Mouse (Mus musculus): ENCODE measurements around the gene Slc1a3.
"Not testable (repeated sequence)": the region's sequence is repeated elsewhere in the genome, so short reads cannot be mapped to it uniquely, and the experiment has no call there.

Gene Slc1a3

GRCm38 (mm10) chr15:8706613-8707012 is 4.0 kb downstream of the Slc1a3 start:
- no peak for DNase-seq (ENCODE audit: low spot score in 2 of 2)

DNA sequence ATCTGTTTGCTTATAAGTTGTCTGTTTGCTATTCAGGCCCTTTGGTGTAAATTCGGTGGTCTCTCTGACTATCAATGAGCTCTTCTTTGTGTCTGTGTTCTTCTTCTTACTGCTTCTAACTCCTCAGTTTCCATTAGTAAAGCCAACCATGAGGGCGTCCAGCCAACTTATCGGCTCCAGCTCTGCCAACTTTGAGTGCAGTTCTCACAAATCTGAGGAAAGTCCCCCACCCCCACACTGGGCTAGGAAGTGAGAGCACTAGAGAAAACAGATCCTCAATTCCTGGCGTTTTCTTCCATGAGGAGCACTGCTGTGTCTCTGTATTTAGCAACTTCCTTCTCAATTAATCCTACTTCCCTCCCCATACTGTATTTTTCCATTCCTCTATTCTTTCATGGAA is 4.4 kb downstream of the Slc1a3 start:
- DNase-seq (ENCODE audit: low spot score in 2 of 2): no peak

DNA sequence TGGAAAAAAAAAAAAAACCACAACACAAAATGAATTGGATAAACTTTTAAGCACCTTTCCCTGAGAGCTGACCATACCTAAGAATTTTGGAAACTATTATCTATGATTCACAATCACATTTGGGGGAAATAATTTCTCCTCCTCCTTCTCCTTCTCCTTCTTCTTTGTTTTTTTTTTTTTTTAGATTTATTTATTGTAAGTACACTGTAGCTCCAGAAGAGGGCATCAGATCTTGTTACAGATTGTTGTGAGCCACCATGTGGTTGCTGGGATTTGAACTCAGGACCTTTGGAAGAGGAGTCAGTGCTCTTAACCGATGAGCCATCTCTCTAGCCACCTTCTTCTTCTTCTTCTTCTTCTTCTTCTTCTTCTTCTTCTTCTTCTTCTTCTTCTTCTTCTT is 5.0 kb downstream of the Slc1a3 start:
- not testable (repeated sequence) for DNase-seq (ENCODE audit: low spot score in 2 of 2)

DNA sequence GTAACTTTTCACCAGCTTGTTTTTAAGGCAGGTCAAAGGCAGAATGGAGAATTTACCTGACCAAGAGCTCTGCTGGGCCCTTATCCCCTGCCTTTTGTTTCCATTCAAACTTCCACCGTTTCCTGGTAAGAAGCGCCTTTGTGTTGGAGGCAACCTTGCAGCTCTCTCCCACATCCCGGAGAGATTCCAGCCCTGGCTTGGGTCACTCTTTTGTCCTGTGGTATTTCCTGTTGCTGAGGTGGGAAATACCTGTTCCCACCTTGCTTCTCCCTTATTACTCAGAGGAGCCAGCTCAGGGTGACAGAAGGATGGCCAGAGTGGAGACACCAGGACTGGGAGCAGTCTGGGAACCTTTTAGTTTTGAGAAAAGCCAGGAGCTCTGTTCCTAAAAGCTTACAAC is 12.6 kb downstream of the Slc1a3 start:
- DNase-seq (ENCODE audit: low spot score in 2 of 2): no peak

DNA sequence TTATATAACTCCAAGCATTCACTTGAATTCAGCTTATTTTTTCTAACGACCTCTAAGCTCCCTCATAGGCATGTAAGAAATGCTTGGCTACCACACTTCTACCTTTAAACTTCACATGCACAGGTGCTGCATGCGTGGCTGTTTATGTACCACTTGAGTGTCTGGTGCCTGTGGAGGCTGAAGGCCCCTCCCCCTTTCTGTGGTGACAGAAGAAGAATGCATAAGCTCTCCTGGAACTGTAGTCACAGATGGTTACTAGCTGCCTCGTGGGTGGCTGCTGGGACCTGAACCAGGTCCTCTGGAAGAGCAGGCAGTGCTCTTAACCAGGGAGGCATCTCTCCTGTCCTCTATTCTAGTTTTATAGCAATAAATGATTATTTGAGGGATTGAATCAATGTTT is 13.1 kb downstream of the Slc1a3 start:
- no peak for DNase-seq (ENCODE audit: low spot score in 2 of 2)

DNA sequence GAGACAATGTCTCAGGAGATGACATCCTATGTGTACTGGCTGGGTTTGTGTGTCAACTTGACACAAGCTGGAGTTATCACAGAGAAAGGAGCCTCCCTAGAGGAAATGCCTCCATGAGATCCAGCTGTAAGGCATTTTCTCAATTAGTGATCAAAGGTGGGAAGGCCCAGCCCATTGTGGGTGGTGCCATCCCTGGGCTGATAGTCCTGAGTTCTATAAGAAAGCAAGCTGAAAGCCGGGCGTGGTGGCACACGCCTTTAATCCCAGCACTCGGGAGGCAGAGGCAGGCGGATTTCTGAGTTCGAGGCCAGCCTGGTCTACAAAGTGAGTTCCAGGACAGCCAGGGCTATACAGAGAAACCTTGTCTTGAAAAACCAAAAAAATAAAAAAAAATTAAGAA is 20.4 kb downstream of the Slc1a3 start:
- not testable (repeated sequence) for DNase-seq (ENCODE audit: low spot score in 2 of 2)

DNA sequence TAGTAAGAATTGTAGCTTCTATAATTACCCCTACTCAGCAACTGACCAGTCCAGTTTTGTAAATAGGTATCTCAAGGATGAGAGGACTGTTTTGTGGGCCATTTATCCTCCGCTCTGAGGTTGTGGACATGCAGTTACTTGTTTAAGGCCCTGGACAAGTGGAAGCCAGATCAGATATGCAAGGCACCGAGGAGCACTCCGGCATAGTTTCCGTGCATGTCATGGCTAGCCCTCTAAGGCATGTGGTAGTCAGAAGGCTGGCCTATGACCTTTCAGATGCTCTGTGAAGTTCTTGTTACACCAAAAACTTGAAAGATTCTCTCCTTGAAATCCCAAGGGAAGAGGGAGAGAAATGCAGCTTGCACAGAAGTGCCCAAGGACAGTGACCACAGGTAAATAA is 23.7 kb downstream of the Slc1a3 start:
- no peak for DNase-seq (ENCODE audit: low spot score in 2 of 2)

DNA sequence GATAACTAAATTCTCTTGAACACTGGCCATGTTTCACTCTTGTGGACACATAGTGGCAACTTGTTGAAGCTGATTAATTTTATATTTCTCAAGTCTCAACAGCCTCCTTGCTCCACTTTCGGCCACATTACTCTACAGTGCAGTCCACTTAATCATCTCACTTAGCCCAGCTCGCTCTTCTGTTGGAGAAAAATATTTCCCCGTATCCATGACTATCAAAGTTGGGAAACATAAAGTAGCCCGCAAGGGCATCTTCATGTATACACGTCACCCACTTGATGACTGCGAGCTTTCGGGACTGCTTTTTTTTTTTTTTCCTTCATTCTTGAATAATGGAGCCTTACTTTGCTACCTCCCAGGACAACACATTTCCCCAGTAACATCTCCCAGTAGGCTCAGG is 25.1 kb downstream of the Slc1a3 start:
- DNase-seq (ENCODE audit: low spot score in 2 of 2): no peak

GRCm38 (mm10) chr15:8684263-8684662 is 26.3 kb downstream of the Slc1a3 start:
- DNase-seq (ENCODE audit: low spot score in 2 of 2): no peak

DNA sequence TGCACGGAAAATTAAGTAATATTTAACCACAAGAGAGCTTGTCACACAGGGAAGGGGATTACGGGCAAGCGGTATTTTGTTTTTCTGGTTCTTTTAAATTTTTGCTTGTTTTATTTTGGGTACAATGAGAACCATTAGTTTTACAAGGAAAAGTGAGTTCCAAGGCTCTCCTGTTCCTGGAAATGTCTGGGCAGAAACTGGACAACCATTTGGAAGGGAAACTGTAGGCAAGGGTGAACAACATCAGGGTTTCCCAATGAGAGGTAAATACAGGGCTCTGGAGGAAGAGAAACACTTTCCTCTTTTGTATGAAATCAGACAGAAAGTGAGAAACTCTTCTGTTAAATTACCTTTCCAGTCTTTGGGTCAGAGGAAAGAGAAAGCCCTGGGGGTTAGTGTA is 27.7 kb downstream of the Slc1a3 start:
- DNase-seq (ENCODE audit: low spot score in 2 of 2): no peak

DNA sequence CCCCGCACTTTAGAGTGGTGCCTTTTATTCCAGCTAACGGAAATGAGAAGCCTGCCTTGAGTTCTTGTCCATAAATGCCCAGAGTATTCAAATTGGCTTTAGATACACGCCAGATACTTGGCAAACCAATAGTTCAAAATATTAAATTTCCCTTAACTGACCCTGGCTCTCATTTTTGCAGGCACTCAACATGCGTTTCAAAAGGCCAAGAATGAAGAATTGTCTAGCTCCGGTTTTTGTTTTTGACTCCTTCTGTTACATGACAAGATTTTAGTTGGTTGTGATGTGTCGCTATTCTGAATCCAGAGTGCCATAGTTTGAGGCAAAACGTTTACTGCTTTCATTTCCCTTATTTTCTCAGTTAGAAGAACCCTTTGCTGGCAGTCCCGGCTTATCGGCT is 28.1 kb downstream of the Slc1a3 start:
- no peak for DNase-seq (ENCODE audit: low spot score in 2 of 2)

GRCm38 (mm10) chr15:8681971-8682370 is 28.6 kb downstream of the Slc1a3 start:
- DNase-seq (ENCODE audit: low spot score in 2 of 2): no peak

- no peak for DNase-seq (ENCODE audit: low spot score in 2 of 2)
These were observed 29.6 kb downstream of the Slc1a3 start for GRCm38 (mm10) chr15:8681009-8681408.

GRCm38 (mm10) chr15:8676959-8677358 is 33.6 kb downstream of the Slc1a3 start:
- no peak for DNase-seq (ENCODE audit: low spot score in 2 of 2)

- DNase-seq (ENCODE audit: low spot score in 2 of 2): no peak
These were observed 34.3 kb downstream of the Slc1a3 start for GRCm38 (mm10) chr15:8676211-8676691.

- DNase-seq (ENCODE audit: low spot score in 2 of 2): no peak
These were observed 34.9 kb downstream of the Slc1a3 start for GRCm38 (mm10) chr15:8675616-8676015.

DNA sequence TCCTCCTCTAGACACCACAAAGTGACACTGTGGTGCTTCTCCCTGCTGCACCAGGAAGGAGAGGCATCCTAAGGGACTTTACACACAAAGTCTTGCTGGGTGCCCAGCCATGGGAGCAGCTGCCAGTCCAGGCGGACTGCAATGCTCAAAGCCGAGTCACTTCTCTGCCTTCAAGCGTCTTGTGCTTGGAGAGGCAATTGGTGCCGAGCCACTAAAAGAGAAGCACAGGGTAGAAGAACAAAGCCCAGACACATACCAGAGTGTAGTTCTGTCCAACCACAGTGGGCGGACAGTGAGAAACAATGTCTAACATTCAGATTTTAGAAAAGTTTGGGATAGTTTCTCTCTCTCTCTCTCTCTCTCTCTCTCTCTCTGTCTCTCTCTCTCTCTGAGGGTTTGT is 38.0 kb downstream of the Slc1a3 start:
- no peak for DNase-seq (ENCODE audit: low spot score in 2 of 2)

- DNase-seq (ENCODE audit: low spot score in 2 of 2): no peak
These were observed 42.6 kb downstream of the Slc1a3 start for GRCm38 (mm10) chr15:8667849-8668522.

GRCm38 (mm10) chr15:8665675-8666350 is 44.8 kb downstream of the Slc1a3 start:
- DNase-seq (ENCODE audit: low spot score in 2 of 2): no peak

DNA sequence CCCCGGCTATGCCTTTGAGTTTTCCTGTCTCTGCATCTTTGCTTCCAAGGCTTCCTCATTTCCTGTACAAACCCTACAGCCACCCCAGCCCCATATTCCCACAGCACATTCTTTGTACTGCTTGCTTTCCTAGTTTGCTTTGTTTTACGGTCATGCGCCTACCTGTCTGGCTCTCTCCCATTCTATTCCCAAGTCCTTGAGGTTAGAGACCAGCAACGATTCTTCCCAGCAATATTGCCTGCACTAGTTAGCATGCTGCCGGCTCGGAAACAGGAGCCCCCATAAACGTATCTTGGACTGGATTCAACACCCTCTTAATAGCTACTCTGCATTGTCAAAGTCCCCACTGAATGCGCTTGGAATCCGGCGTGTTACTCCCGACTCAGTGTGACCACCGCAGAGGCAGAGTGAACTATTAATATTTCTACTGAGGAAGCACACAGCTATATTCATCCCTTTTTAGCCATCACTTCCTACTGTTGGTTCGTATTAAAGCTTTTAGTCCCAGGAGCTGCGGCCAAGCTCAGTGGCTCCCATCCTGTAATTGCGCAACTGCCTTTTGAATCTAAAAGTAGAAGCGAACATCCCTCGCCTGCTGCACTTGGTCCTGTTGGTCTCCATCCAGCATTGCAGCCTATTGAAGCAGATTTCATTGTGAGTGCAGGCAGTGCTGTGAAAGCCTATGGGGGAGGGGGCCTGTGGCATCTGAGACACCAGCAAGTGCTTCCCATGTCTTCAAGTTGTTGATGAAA is 47.0 kb downstream of the Slc1a3 start:
- no peak for DNase-seq (ENCODE audit: low spot score in 2 of 2)

DNA sequence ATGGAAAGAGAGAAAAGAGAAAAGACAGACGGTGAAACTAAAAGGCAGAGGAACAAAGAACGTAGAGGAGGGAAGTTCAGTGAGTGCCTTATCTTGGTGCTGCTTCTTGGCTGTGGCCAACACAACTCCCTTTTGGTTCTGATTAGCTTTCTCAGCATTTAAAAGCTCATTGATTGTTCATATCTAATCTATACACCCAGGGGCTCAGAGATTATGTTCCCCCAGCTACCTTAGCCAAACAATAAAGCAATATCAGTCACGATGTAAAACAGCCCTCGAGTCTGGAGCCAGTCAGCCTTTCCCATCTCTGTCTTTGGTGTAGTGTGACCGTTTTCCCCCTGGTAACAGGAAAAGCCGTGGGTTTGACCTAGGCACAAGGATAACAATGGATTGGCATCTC is 48.7 kb downstream of the Slc1a3 start:
- DNase-seq (ENCODE audit: low spot score in 2 of 2): no peak

GRCm38 (mm10) chr15:8659977-8660376 is 50.6 kb downstream of the Slc1a3 start:
- no peak for DNase-seq (ENCODE audit: low spot score in 2 of 2)

DNA sequence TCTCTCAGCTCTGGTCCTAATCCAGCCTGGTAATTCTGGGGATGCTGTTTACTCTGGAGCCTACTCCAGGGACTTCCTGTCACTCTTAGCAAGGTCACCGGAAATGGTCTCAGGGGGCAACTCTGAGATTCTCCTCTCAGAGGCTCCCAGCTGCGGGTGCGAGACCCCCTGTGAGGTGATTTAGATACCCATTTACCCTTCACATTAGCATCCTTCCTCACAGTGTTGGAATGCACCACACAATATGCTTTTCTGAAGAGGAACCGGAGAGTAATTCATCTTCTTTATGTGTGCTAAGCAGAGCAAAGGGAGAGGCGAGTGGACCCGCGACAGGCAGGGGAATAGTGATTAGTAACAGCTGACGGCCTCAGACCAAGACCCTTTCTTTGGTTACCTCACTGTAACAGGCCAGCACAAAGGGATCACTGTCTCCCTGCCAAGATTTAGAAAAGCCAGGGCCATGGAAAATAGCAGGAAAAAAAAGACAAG is 51.0 kb downstream of the Slc1a3 start:
- DNase-seq (ENCODE audit: low spot score in 2 of 2): no peak

Data from thymus, postnatal 10 days (tissue).